Comparison of ENCODE assay signal across 30 mouse cellular contexts in genomic region chr1:163113461-163114174, GRCm38 (mm10). TPM values are rescaled to one million over a fixed set of nuclear protein-coding genes. Genes with fewer than 3 reads are reported as not detected.
A peak's percentile ranks its signal among the peaks of the same experiment; 100 is the strongest.
DNase-seq lines count a peak whose midpoint lies in the region; ATAC-seq and TF ChIP-seq lines count a peak whose summit lies in the region.
"Had no signal": no experiment of that assay in that cellular context is flagged by ENCODE, and none has a peak within 500 bp of the region (broad histone marks: within the 10 kb centered on the region; RNA-seq: fewer than 3 reads in every experiment).

No protein-coding gene starts in this region.

- no peaks in the 10 kb centered on the region for H3K9me3 ChIP-seq in forebrain, embryonic 14.5 days (replicated peaks; ENCODE audit: control insufficient read depth, low read length)
- no peaks in the 10 kb centered on the region for H3K9me3 ChIP-seq in forebrain, embryonic 12.5 days
- H3K9me3 ChIP-seq: heart, embryonic 13.5 days; limb, embryonic 12.5 days; liver, embryonic 15.5 days; neural tube, embryonic 12.5 days; stomach, embryonic 15.5 days had no signal

- TF ChIP-seq CTCF in embryonic fibroblast, embryonic 13.5 days (IDR thresholded peaks at IDR 0.05; ENCODE audit: borderline replicate concordance, insufficient read depth, low read length) = no peak

- TF ChIP-seq POLR2A in embryonic fibroblast, embryonic 13.5 days (IDR thresholded peaks at IDR 0.05; ENCODE audit: low read depth, low read length) = no peak

- H3K4me1 ChIP-seq in forebrain, embryonic 14.5 days (ENCODE audit: control insufficient read depth, insufficient read depth, low read length) = no peaks in the 10 kb centered on the region
- no peaks in the 10 kb centered on the region for H3K4me1 ChIP-seq in forebrain, embryonic 12.5 days
- peaks cover 14% of the 10 kb centered on the region for H3K4me1 ChIP-seq in embryonic fibroblast, embryonic 13.5 days (ENCODE audit: control insufficient read depth, insufficient read depth, low read length)
- H3K4me1 ChIP-seq: heart, embryonic 13.5 days; limb, embryonic 12.5 days; liver, embryonic 15.5 days; neural tube, embryonic 12.5 days; stomach, embryonic 15.5 days had no signal

- no peak overlapping the region for H3K4me3 ChIP-seq in forebrain, embryonic 14.5 days (ENCODE audit: low read depth, low read length)
- H3K4me3 ChIP-seq in forebrain, embryonic 12.5 days (replicated peaks) = no peak overlapping the region
- H3K4me3 ChIP-seq in embryonic fibroblast, embryonic 13.5 days (ENCODE audit: insufficient read depth, low read length) = no peak overlapping the region
- H3K4me3 ChIP-seq: heart, embryonic 13.5 days; limb, embryonic 12.5 days; liver, embryonic 15.5 days; neural tube, embryonic 12.5 days; stomach, embryonic 15.5 days had no signal

- no peak overlapping the region for H3K9ac ChIP-seq in forebrain, embryonic 14.5 days (ENCODE audit: low read length)
- H3K9ac ChIP-seq in forebrain, embryonic 12.5 days = no peak overlapping the region
- H3K9ac ChIP-seq: heart, embryonic 13.5 days; limb, embryonic 12.5 days; liver, embryonic 15.5 days; lung, embryonic 14.5 days; neural tube, embryonic 12.5 days; stomach, embryonic 15.5 days had no signal

- H3K4me2 ChIP-seq in forebrain, embryonic 14.5 days (ENCODE audit: low read length) = no peak overlapping the region
- no peak overlapping the region for H3K4me2 ChIP-seq in forebrain, embryonic 12.5 days
- H3K4me2 ChIP-seq: heart, embryonic 13.5 days; limb, embryonic 12.5 days; liver, embryonic 15.5 days; lung, embryonic 14.5 days; neural tube, embryonic 12.5 days; stomach, embryonic 15.5 days had no signal

- no peak overlapping the region for H3K27ac ChIP-seq in forebrain, embryonic 14.5 days (ENCODE audit: low read depth, low read length)
- H3K27ac ChIP-seq in forebrain, embryonic 12.5 days = no peak overlapping the region
- peak overlapping the region; percentile 89 for H3K27ac ChIP-seq in embryonic fibroblast, embryonic 13.5 days (ENCODE audit: insufficient read depth, low read length)
- H3K27ac ChIP-seq: heart, embryonic 13.5 days; limb, embryonic 12.5 days; liver, embryonic 15.5 days; neural tube, embryonic 12.5 days; stomach, embryonic 15.5 days had no signal

- 0 out of 2 replicates have a peak, but pooled peaks have one; percentile 15 for ATAC-seq in forebrain, embryonic 14.5 days
- no peak for ATAC-seq in forebrain, embryonic 12.5 days (ENCODE audit: low FRiP score)
- no peak for ATAC-seq in activated CD4-positive, CD25-positive, alpha-beta regulatory T cell, adult 4 months
- ATAC-seq: intestine, embryonic 16.5 days had no signal

- no peaks in the 10 kb centered on the region for H3K36me3 ChIP-seq in forebrain, embryonic 14.5 days (ENCODE audit: control insufficient read depth, insufficient read depth, low read length)
- no peaks in the 10 kb centered on the region for H3K36me3 ChIP-seq in forebrain, embryonic 12.5 days (replicated peaks)
- H3K36me3 ChIP-seq: heart, embryonic 13.5 days; limb, embryonic 12.5 days; liver, embryonic 15.5 days; neural tube, embryonic 12.5 days; stomach, embryonic 15.5 days had no signal

- DNase-seq in forebrain, embryonic 14.5 days (ENCODE audit: low spot score) = peak; percentile 12
- DNase-seq in 3T3-L1 (ENCODE audit: low read depth, low spot score) = peak; percentile 92
- DNase-seq in brain, adult 2 months (ENCODE audit: low read depth, low spot score) = peak; percentile 4
- DNase-seq in spleen, adult 12 weeks (ENCODE audit: low spot score) = no peak
- DNase-seq in kidney, postnatal 25 days = no peak
- DNase-seq: adrenal gland, adult 8-10 months; cerebellum, adult 11 months; cerebellum, adult 9-10 months; cerebellum, postnatal 36 days; heart, postnatal 10 days; kidney, adult 9 months; kidney, postnatal 10 days; layer of hippocampus, adult 9-11 months; lung, embryonic 14.5 days; lung, postnatal 14 days; midbrain, embryonic 14.5 days; right cerebral cortex, postnatal 4 days; thymus, postnatal 14 days had no signal

- 64% methylated on average over 8 of the region's 8 CpGs for WGBS in forebrain, embryonic 14.5 days
- 72% methylated on average over 8 of the region's 8 CpGs for WGBS in forebrain, embryonic 12.5 days

- no peaks in the 10 kb centered on the region for H3K27me3 ChIP-seq in forebrain, embryonic 14.5 days (replicated peaks; ENCODE audit: control insufficient read depth, insufficient read depth, low read length)
- H3K27me3 ChIP-seq in forebrain, embryonic 12.5 days = no peaks in the 10 kb centered on the region
- H3K27me3 ChIP-seq: heart, embryonic 13.5 days; limb, embryonic 12.5 days; liver, embryonic 15.5 days; neural tube, embryonic 12.5 days; stomach, embryonic 15.5 days had no signal

RNA-seq across cellular contexts. Expression of gene Mroh9, which starts 28.1 kb away (rescaled TPM):
- polyA plus RNA-seq in forebrain, embryonic 14.5 days (2014; fragmentation: Nextera tagmentation; extraction: Ambion mirVana) = not detected in 2 replicates
- not detected in 2 replicates for polyA plus RNA-seq in forebrain, embryonic 12.5 days (2016; fragmentation: Nextera tagmentation; extraction: Ambion mirVana)
- polyA plus RNA-seq in embryonic fibroblast, embryonic 13.5 days (2011; ENCODE audit: insufficient read length, low read depth, missing spikeins) = not detected in 2 replicates
- polyA plus RNA-seq in activated CD4-positive, CD25-positive, alpha-beta regulatory T cell, adult 4 months (2017; shearing (Covaris generic)) = not detected
- polyA plus RNA-seq: gonadal fat pad, adult 2 months; heart, embryonic 13.5 days; intestine, embryonic 16.5 days; limb, embryonic 12.5 days; liver, adult 2 months; liver, embryonic 15.5 days; lung, embryonic 14.5 days; midbrain, embryonic 14.5 days; neural tube, embryonic 12.5 days; stomach, embryonic 15.5 days; urinary bladder, adult 2 months had no signal

Comparison
In these comparisons a context has a peak if more than half of its experiments do, and no peak if none do; other contexts are left out.
1. DNase-seq: peak in forebrain, embryonic 14.5 days (single experiment), 3T3-L1 (single experiment) and brain, adult 2 months (single experiment); none in spleen, adult 12 weeks (single experiment) and kidney, postnatal 25 days (0 of 2).